Comparison of ENCODE assay signal across 18 mouse cellular contexts in genomic region chr10:26350153-26350552, GRCm38 (mm10).
"Had no signal": no experiment of that assay in that cellular context is flagged by ENCODE, and none has a peak within 500 bp of the region (broad histone marks: within the 10 kb centered on the region; RNA-seq: fewer than 3 reads in every experiment).

No protein-coding gene starts in this region.

- DNase-seq: kidney, adult 11 months; kidney, adult 9 months; kidney, postnatal 14 days; kidney, postnatal 4 days; left cerebral cortex, postnatal 4 days; liver, embryonic 13.5 days; lung, adult 18-20 months; lung, postnatal 10 days; lung, postnatal 36 days had no signal

- H3K9ac ChIP-seq: limb, embryonic 12.5 days; limb, embryonic 15.5 days; liver, embryonic 13.5 days; lung, embryonic 15.5 days; midbrain, embryonic 13.5 days; neural tube, embryonic 13.5 days had no signal

- H3K27ac ChIP-seq: limb, embryonic 12.5 days; limb, embryonic 15.5 days; liver, embryonic 13.5 days; lung, embryonic 15.5 days; midbrain, embryonic 10.5 days; midbrain, embryonic 13.5 days; neural tube, embryonic 13.5 days had no signal

- H3K27me3 ChIP-seq: limb, embryonic 12.5 days; limb, embryonic 15.5 days; liver, embryonic 13.5 days; lung, embryonic 15.5 days; megakaryocyte, embryonic 14.5 days; midbrain, embryonic 13.5 days; neural tube, embryonic 13.5 days had no signal

- H3K4me3 ChIP-seq: limb, embryonic 12.5 days; limb, embryonic 15.5 days; liver, embryonic 13.5 days; lung, embryonic 15.5 days; megakaryocyte, embryonic 14.5 days; midbrain, embryonic 10.5 days; midbrain, embryonic 13.5 days; myocyte; neural tube, embryonic 13.5 days had no signal

- H3K9me3 ChIP-seq: limb, embryonic 12.5 days; limb, embryonic 15.5 days; liver, embryonic 13.5 days; lung, embryonic 15.5 days; megakaryocyte, embryonic 14.5 days; midbrain, embryonic 10.5 days; midbrain, embryonic 13.5 days; neural tube, embryonic 13.5 days had no signal

- H3K4me2 ChIP-seq: limb, embryonic 12.5 days; limb, embryonic 15.5 days; liver, embryonic 13.5 days; lung, embryonic 15.5 days; midbrain, embryonic 13.5 days; neural tube, embryonic 13.5 days had no signal

- H3K36me3 ChIP-seq: liver, embryonic 13.5 days had no signal

- ATAC-seq: midbrain, embryonic 13.5 days; midbrain, embryonic 16.5 days had no signal

- H3K4me1 ChIP-seq: liver, embryonic 13.5 days; lung, embryonic 15.5 days; megakaryocyte, embryonic 14.5 days; neural tube, embryonic 13.5 days had no signal
